Mouse (Mus musculus) embryonic stem cell, embryonic (primary cell): ENCODE measurements at regions not wholly inside any gene's neighbourhood (a gene's known extent, or its start where the extent isn't known, plus 50 kb on each side); places are given as distances from the start of the nearest gene placed in this dataset.

Experiments
- CTCF ChIA-PET, 4 experiments: fragments of 300-600 bp in 2 of 4; fragments of 350-600 bp in 2 of 4; sonication (Branson Sonifier 250); formaldehyde crosslinking; loops; one replicate each; lab custom pipeline; 2022; ENCODE audit warnings: inconsistent platforms in 2 of 4; lab: Charles Lee
- POLR2A ChIA-PET, 4 experiments: fragments of 300-600 bp in 2 of 4; fragments of 350-600 bp in 2 of 4; sonication (Branson Sonifier 250); formaldehyde crosslinking; loops; one replicate each; lab custom pipeline; 2022; ENCODE audit warnings: antibody characterized with exemption in 4 of 4, inconsistent platforms in 1 of 4; lab: Charles Lee

GRCm38 (mm10) chr12:35267023-35267654 lies 220.2 kb downstream of the Snx13 start:
- POLR2A ChIA-PET, result no interaction called here
- CTCF ChIA-PET, result no interaction called here

- POLR2A ChIA-PET, result no interaction called here
- CTCF ChIA-PET, result no interaction called here
Observed at GRCm38 (mm10) chr12:35259781-35260180, 212.8 kb downstream of the Snx13 start.

DNA sequence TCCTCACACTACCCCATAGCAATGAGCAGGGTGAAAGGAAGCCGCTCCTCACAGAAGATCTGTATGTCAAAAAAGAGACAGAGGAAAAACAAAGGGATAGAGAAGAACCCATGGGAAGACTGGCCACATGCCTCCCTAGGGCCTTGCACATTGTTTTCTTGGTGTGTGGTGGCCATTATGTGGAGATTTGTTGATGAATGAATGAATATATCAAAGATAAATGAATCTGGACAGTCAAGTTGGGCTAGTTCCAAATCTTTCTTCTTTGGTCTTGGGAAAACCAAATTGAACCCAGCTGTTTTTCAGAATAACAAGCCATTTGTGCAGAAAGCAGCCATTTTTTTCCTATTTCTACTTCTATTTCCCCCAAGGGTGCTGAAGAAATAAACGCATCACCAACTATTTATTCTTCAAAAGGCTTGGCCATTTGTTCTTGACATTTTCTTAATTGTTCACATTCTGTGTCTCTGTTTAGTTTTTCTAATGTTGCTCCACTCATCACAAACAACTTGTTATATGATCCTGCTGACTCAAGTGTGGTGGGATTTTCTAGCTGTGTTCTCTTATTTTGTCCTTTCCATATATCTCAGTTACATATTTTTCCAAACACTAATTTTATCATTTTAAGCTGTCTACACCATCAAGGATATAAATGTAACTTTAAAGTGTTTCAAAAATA lies 208.9 kb downstream of the Snx13 start:
- ChIA-PET POLR2A (interaction anchor here in 1 of 4 experiments (0.6 kb wide), 1 partner anchor 48 kb away, joined by 3 read pairs; no protein-coding TSS in a partner anchor), CTCF (no interaction called here)

GRCm38 (mm10) chr12:35248476-35248875 lies 201.5 kb downstream of the Snx13 start:
- POLR2A ChIA-PET, result no interaction called here
- CTCF ChIA-PET, result no interaction called here

DNA sequence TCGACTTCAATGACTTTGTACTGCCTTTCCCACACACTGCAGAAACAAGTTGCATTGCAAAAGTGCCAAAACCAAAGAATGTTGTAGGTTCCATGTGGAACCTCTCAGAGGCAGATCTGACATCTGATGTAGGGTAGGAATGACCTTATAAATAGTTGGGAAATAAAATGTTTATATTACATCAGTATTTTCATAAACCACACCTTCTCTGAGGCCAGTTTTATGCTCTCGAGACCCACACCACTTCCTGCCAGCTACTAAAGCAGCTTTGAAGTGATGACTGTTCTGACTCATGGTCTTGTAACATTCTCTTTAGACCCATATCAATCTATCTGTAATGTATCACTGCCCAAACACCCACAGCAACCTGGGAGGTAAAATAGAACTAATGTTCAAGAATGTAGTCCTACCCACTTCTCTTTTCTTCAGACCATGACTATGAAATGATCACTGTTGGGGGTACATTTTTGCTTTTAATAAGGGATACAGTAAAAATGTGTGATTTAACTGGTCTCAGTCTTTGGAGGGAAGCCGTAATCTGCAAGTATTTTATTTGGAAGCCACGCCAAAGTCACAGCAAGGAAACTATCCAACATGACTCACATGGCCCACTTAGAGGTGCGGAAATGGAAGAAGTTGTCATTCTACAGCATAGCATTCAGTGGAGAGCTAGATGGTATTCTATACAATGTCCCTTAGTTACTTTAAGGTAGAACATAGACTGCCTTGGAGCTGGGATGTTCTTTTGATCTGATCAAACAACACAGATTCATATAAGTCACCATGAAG lies 199.4 kb downstream of the Snx13 start:
- ChIA-PET POLR2A (no interaction called here), CTCF (no interaction called here)

GRCm38 (mm10) chr12:35232322-35232673 lies 185.3 kb downstream of the Snx13 start:
- ChIA-PET POLR2A (no interaction called here), CTCF (no interaction called here)

DNA sequence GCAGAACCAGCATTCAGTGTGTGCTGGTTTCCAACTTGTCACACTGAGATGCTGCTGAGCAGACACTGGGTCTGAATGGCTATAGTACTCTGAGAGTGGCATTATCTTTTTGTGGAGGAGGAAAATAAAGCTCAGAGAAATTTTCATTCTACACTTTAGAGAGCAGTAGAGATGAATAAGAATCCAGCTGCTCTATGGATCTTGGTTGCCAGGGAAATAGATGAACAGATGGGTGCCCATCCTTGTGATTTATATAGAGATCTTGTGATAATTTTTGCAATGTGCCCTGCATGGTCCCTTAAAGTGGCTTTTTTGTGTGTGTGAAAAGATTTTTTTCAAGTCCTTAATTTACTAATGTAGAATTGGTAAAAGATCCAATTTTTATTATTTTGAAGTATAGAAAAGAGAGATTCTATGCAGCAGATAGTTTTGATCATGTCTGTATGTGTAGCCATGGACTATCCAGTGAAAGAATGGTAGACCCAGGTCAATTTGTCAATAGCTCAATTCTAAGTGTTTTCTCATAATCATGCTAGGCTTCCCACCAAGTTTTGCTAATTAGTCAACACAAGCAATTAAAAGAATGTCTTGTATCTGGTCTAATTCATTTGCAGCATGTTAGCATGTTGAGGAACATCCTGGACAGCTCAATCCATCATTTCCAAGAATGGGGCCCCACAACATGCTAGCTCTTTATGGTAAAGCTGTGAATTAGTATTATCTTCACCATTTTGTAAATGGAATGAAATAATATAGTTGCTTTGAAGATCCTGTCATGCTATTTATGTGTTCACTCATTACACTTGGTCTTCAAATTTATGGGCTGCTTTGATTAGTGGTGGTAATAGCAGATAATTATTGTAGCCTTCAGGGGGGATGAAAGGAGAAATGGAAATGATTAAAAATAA lies 184.7 kb downstream of the Snx13 start:
- ChIA-PET CTCF (no interaction called here), POLR2A (no interaction called here)

DNA sequence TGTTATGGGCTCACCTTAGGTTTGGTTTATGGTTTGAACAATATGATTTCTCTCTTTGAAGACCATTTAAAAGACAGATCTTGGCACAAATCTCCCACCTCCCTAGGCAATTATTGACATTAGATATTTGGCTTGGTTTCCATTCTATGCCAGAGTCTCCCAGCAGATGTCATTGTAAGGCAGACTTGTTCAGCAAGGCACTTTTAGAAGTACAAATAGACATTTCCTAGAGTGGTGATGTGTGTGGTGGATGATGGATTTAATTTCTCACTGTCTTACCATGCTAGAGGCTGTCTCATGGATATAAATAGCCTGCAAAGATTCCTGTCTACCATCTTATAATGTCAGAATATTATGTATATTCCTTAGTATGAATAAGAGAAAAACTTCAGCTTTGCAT lies 173.4 kb downstream of the Snx13 start:
- POLR2A ChIA-PET, result no interaction called here
- CTCF ChIA-PET, result no interaction called here

- POLR2A ChIA-PET, result no interaction called here
Observed at GRCm38 (mm10) chr12:35220002-35220401, 173.0 kb downstream of the Snx13 start.

GRCm38 (mm10) chr12:35216725-35217124 lies 169.7 kb downstream of the Snx13 start:
- POLR2A ChIA-PET, result no interaction called here
- CTCF ChIA-PET, result no interaction called here

More at GRCm38 (mm10) chr12:35220002-35220401, 173.0 kb downstream of the Snx13 start:
- CTCF ChIA-PET, result no interaction called here

DNA sequence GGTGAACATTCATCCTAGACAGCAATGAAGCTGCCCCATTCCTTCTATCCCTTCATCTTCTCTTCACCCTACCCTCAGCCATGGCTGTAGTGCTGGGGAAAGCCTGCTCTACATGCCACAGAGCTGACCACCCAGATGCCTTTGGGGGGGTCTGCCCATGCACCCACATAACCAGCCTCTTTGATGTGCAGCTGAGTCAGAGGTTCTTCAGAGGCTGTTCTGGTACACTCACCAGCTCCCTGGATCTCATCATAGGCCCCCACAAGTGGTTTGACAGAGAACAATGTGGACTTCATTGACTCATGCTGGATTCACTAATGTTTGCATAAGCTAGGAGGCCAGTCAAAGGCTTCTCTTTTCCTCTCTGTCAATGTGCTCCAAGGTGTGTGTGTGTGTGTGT lies 162.4 kb downstream of the Snx13 start:
- CTCF ChIA-PET, result no interaction called here
- POLR2A ChIA-PET, result interaction anchor here in 1 of 4 experiments (1.3 kb wide), 1 partner anchor 20 kb away, joined by 3 read pairs; no protein-coding TSS in a partner anchor

DNA sequence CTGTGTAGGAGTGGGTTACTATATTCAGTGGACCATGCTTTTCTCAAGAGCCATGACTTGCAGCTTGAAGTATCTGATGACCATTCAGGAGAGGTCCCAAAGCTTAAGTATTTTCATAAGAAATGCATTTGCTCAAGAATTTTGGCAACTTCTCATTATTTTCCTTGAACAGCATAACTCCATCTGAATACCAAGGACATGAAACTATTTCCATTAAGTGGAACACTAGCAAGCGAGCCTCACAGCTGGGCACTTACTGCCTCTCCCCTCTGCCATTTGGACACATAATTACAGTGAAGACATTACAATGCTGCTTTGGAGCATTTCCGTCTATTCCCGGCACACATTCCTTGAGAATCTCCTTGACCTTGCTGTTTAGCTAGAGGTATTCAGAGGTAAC lies 160.6 kb downstream of the Snx13 start:
- CTCF ChIA-PET, result no interaction called here
- POLR2A ChIA-PET, result interaction anchor here in 1 of 4 experiments (0.5 kb wide), 1 partner anchor 48 kb away, joined by 3 read pairs; no protein-coding TSS in a partner anchor

- CTCF ChIA-PET, result no interaction called here
- POLR2A ChIA-PET, result no interaction called here
Observed at GRCm38 (mm10) chr12:35203398-35203797, 156.4 kb downstream of the Snx13 start.

- CTCF ChIA-PET, result no interaction called here
- POLR2A ChIA-PET, result no interaction called here
Observed at GRCm38 (mm10) chr12:35200110-35200509, 153.1 kb downstream of the Snx13 start.
